Mouse (Mus musculus) small intestine, adult 2 months (tissue): Measurements from ENCODE around the gene Ell2.
"Not testable (repeated sequence)": the region's sequence is repeated elsewhere in the genome, so short reads cannot be mapped to it uniquely, and the experiment has no call there.

ENCODE experiments used
- CTCF ChIP-seq: fragments of 200-500 bp; IDR thresholded peaks from 2 replicates; pipeline ENCODE4 v1.5.1; 2012; ENCODE audit warnings: low read depth, mild to moderate bottlenecking, control low read depth, inconsistent platforms, low read length, moderate library complexity, mixed read lengths; ENCODE audit not compliant: insufficient replicate concordance, insufficient read length; ENCODE audit errors: extremely low read depth
- POLR2A ChIP-seq: fragments of 200-500 bp; IDR thresholded peaks from 2 replicates; pipeline ENCODE4 v1.6.1; 2012; ENCODE audit warnings: low read depth, mild to moderate bottlenecking, control low read depth, inconsistent platforms, low read length, moderate library complexity

- TF ChIP-seq CTCF, POLR2A: not testable (repeated sequence)
These were observed 5.0 kb downstream of the Ell2 start for GRCm38 (mm10) chr13:75711517-75711916.
